Mouse (Mus musculus): ENCODE data around the gene Cnksr3. TPM values are rescaled to one million over a fixed set of nuclear protein-coding genes. Genes with fewer than 3 reads are reported as not detected.

Gene Cnksr3
- total RNA-seq, 4 experiments from 2014 or later, result 3.4 to 5.4 (median 4.4) TPM

DNA sequence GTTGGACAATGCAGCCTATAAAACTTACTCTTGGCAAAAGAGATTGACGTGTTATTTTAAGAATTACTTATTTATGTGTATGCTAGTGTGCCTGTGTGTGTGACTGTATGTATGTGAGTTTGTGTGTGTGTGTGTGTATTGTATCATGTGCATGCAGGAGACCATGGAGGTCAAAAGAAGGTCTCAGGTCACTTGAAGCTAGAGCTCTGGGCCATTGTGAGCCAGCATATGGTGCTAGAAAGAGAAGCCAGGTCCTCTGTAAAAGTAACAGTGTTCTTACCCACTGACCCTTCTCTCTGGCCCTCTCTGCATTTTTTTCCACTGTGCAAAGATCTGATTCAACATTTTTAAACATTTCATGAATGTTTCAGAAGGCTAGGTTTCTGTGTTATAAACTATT lies 134.1 kb downstream of the Cnksr3 start:
- no peak for DNase-seq (ENCODE audit: low spot score in 2 of 2)

DNA sequence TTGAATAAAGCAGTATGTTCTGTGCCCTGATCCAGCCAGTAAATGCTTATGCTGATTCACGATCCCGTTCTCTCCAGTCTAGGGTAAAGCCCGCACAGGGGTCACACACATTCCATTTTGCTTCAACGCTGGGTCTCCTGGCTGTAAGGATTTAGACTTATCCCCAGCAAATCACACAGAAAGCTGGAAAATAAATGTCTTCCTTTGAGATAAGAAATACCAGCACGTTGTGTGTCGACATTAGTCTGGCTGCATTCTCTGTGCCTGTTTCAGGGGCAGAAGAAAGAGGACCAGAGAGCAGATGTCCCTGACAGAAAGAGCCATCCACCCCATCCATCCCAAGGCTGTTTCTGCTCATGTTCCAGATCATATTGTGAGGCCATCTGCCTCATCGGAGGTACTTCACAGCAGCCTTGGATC lies 134.6 kb downstream of the Cnksr3 start:
- DNase-seq (ENCODE audit: low spot score in 2 of 2), result peak in 1 of 2 experiments; percentile 32

DNA sequence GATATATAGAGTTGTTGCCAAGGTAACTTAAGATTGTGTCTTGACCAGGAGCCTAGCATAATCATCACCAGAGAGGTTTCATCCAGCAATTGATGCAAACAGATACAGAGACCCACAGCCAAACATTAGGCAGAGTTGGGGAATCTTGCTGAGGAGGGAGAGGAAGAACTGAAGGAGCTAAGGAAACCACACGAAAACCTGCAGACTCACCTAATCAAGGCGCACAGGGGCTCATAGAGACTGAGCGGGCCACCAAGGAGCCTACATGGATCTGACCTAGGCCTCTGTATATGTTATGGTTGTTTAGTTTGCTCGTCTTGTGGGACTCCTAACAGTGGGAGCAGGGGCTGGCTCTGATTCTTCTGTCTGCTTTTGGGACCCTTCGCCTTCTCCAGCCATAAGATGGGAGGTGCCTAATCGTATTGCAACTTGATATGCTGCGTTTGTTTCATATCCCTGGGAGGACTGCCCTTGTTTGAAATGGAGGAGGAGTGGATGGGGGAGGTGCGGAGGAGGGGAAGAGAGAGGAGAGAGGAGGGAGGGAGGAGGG lies 135.3 kb downstream of the Cnksr3 start:
- DNase-seq (ENCODE audit: low spot score in 2 of 2), result no peak

DNA sequence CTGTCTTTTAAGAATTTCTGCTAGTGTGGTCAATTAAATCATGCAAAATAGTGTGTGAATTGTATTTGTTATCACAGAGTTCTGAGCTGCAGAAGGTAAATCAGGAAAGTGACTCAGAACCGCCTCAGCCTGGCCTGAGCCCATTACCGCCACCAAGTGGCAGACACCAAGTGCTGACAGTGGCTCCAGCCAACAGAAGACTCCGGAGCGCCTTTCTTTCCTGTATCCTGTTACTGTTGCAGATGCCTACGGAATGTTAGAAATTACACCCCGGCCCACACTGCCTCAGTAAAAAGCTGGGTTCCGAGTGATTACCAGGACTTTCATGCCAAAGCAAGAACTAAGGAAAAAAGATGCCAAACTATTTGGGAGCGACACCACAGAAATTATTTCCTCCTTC lies 135.8 kb downstream of the Cnksr3 start:
- peak; percentile 70 to 84 for DNase-seq (ENCODE audit: low spot score in 2 of 2)

DNA sequence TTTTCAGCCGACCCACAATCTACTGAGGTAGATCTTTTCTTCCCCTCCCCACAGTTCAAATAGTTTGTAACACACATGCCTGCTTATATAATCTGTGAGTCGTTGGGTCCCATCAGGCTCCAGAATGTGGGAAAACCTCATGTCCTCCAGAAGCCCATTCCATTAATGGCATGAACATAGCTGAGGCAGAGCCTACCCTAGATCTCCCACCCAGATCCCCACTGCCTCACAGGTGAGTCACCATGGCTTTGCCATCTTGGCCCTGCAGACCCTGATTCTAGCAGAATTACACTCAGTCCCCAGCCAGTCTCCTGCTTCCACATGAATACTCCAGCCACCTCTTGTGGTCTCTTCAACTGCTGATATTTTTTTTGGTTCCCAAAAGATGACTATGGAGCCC lies 136.4 kb downstream of the Cnksr3 start:
- no peak for DNase-seq (ENCODE audit: low spot score in 2 of 2)

DNA sequence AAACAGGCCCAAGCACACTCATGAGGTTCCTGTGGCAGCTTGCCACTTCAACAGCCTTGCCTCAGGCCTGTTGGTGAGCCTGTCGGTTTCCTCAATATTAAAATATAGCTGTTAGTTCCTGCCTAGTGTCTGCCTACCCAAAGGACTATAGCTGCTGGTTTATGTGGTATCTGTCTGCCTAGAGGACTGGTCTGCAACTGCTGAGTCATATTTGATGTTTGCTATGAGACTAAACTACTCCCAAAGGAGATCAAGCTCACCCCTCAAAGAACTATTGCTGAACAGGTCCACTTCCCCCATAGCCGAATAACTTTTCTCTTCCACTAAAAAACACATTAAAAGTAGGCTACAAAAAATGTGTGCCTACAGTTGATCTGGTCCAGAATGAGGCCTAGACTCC lies 137.8 kb downstream of the Cnksr3 start:
- no peak for DNase-seq (ENCODE audit: low spot score in 2 of 2)

DNA sequence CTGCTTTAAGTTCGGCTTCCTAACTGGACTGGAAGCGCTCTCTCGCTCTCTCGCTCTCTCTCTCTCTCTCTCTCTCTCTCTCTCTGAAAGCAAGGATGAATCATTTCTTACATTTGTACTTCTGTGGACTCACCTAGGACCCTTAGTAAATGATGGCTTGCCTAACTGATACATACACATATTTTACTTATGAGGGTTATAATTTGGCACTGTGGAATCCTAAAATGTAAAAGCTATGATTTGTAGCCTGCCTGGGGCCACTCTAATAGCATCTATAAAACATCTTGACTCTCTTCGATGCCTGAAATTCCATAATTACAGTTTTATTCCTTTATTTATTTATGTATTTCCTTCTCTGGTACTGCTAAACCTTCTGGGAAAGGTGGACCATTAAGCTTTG lies 141.1 kb downstream of the Cnksr3 start:
- no peak for DNase-seq (ENCODE audit: low spot score in 2 of 2)

DNA sequence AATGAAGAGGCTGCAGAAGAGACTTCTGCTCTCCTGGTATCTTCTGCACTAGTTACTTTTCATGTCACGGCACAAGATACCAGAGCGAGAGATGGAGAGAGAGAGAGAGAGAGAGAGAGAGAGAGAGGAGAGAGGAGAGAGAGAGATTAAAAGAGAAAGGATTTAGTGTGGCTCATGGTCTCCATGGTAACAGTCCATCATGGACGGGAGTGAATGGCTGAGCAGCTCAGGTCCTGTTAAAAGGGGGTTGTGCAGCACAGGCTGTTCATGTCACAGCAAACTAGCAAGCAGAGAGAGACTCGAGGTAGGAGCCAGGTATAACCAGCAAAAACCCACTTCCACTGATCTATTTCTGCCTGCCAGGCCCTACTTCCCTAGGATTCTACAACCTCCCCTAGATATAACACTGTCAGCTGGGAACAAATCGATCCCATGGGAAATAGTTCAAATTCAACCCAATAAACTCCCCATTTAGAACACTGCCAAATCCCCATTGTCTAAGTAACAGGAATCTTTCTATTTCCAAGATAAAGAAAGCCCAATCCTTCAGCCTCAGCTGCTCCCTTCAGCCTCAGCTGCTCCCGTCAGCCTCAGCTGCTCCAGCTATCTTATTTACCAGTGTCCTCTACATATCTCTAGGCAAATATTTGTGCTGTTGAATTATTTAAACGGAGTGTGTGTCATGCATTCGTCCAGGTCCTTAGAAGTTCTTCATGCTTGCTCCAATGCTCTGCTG lies 141.8 kb downstream of the Cnksr3 start:
- no peak for DNase-seq (ENCODE audit: low spot score in 2 of 2)

DNA sequence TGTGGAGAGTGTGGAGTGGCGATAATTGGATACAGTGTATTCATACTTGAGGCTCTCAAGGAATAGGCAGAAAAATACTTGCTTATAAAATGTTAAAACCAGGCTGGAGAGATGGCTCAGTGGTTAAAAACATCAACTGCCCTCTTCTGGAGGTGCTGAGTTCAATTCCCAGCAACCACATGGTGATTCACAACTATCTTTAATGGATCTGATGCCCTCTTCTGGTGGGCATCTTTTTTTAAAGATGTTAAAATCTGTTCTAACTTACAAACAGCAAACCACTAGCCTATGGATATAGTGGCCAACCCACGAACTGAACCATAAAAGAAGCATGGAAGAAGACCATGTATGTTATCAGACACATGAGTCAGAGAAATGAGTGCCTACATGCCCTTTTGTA lies 142.9 kb downstream of the Cnksr3 start:
- no peak for DNase-seq (ENCODE audit: low spot score in 2 of 2)

Other genes starting within 250 kb of the Cnksr3 start
- 10 to 100 TPM; 16.0 to 26.8 (median 22.0) TPM for gene Ipcef1, start 159.8 kb downstream of the Cnksr3 start, total RNA-seq (2022)

All from layer of hippocampus, adult 8-10 months (tissue).